Mouse (Mus musculus) brain, embryonic 14.5 days (tissue): ENCODE measurements around the gene Timp4.

Source experiments
- CTCF ChIP-seq: fragments of 200-500 bp; IDR thresholded peaks from 2 replicates; pipeline ENCODE4 v1.5.1; 2012; ENCODE audit warnings: inconsistent platforms, mild to moderate bottlenecking, moderate library complexity, borderline replicate concordance; ENCODE audit not compliant: insufficient read depth, insufficient read length; ENCODE audit errors: extremely low read depth
- POLR2A ChIP-seq: fragments of 200-500 bp; IDR thresholded peaks from 2 replicates; pipeline ENCODE4 v1.6.1; 2012; ENCODE audit warnings: mild to moderate bottlenecking, inconsistent platforms, borderline replicate concordance; ENCODE audit not compliant: poor library complexity, insufficient read depth, insufficient read length, severe bottlenecking; ENCODE audit errors: extremely low read depth

- no peak for TF ChIP-seq CTCF
- TF ChIP-seq POLR2A = no peak
Measured at GRCm38 (mm10) chr6:115200753-115201152, 51.3 kb downstream of the Timp4 start.
